Mouse (Mus musculus) heart, adult 9 months (tissue): ENCODE measurements around the gene Acpp.

Experiments used
- DNase-seq, 2 experiments: peaks; one replicate each; pipeline ENCODE4 v3.0.0; 2022; ENCODE audit warnings: low spot score in 2 of 2

Gene Acpp

DNA sequence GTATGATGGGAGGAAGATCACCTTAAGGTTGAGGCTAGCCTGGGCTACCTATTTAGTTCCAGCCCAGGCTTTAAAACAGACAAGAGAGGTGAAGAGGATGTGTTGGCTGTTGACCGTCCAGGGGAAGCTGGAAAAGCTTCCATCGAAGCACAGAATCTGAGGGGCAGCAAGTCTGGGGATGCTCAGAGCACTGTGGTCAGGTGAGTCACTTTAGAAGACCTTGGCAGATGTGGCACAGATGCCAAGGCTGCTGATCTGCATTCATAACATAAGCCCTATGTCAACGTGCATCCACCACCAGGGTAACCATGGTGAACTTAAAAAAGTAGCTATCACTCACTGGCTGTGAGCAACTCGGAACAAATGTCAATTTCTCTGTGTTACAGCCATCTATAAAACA lies 85.9 kb downstream of the Acpp start:
- no peak for DNase-seq

DNA sequence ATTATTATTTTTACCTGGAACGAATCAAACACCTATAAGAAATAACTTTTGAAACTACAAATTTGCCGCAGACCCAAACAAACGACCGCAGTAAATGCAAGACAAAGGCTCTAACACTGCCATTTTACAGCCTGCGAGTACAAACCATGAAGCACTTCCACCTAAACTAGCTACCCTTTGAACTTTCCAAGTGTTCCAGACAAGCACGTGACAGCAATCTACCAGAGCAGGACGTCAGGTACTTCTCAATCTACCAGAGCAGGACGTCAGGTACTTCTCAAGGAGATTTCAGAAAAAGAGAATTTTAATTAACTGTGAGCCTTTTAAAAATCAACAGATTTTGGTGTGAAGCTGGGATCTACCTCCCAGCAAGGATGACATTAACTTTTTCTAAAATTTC lies 86.4 kb downstream of the Acpp start:
- no peak for DNase-seq

DNA sequence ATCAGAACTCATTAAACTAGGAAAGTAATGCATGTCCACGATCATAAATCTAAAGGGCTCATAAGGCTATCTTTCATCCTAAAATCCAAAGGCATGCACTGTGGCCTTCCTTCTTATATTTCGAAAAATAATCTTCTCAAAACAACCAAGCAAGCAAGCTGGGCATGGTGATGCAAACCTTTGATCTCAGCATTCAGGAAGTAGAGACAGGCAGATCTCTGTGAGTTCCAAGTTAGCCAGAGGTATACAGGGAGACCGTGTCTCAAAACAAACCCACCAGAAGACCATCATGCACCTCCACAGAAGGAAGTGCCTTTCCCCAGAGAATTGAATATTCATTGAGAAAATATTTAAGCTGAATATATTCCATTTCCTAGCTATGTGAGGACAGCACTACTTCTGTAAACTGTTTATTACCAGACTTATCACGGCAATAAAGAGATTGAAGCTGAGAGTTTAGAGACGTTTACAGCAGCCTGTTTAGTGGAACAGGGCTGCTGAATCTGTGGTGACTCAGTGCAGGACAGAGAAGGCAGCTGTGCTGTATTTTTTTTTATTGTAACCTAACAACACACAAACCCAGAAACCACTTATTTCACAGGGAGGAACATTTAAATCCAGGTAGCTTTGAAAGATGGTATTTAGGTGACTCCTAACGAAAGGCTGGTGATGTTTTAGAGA lies 90.1 kb downstream of the Acpp start:
- DNase-seq = no peak

GRCm38 (mm10) chr9:104243799-104244466 lies 93.6 kb downstream of the Acpp start:
- DNase-seq = peak in 1 of 2 experiments; percentile 33

DNA sequence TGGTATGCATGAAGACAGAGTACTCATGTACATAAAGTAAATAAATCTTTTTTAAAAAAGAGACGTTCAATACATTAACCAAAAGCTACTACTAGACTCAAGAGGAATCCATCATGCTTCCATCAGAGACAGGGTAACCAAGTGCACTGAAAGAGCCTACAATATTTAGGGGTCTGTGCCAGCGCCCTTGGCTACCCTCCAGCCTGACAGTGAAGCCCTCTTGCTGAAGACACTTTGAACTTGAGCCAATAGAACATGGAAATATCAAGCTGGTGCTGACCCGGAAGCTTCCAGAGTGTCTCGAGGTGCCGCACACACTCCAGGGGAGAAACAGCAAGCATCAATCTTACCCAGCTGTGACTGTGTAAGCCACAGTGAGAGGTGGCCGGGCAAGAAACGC lies 97.4 kb downstream of the Acpp start:
- no peak for DNase-seq

DNA sequence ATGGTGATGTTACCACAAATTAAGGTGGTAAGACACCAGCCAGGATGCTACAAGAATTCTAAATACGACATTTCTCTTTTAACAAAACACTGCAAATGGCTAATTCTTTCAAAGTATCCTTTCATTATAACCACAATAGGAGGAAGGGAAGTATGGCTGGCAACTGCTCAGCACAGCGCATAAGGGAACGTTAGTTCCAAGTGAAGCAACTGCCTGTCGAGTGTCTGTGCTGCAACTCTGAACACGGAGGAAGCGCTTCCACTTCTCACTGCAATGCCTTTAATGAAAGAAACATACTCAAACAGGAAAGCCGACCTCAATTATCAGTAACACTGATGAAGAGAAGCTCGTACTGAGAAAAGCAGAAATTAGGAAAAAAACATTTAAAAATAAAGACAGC lies 98.5 kb downstream of the Acpp start:
- DNase-seq = no peak
